In the genomic region with DNA sequence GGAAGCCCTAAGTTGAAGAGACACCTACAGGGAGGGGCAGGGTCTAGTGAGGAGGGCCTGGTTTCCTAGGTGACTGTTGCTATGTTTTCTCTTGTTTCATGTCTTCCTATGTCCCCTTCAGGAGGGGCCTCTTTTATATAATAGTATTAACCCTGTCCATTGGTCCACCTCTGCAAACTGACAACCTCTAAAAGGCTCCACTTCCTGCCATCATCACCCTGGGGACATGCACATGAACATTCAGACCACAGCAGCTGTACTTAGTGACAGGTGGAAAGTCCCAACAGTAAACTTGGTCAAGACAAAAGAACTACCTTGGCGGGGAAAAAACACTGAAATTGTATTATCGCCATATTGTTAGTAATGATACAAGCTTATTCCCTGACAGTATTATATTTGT, we compare ENCODE assay signal across 20 mouse cellular contexts.
A peak's percentile ranks its signal among the peaks of the same experiment; 100 is the strongest.
DNase-seq lines count a peak whose midpoint lies in the region; ATAC-seq and TF ChIP-seq lines count a peak whose summit lies in the region.
"Had no signal": no experiment of that assay in that cellular context is flagged by ENCODE, and none has a peak within 500 bp of the region (broad histone marks: within the 10 kb centered on the region; RNA-seq: fewer than 3 reads in every experiment).

No protein-coding gene starts in this region.

- TF ChIP-seq CTCF in lung, adult 2 months (IDR thresholded peaks at IDR 0.05; ENCODE audit: insufficient read depth, low read length) = no peak

- TF ChIP-seq POLR2A in lung, adult 2 months (IDR thresholded peaks at IDR 0.05; ENCODE audit: borderline replicate concordance, extremely low read depth, low read depth, low read length) = no peak

- no peaks in the 10 kb centered on the region for H3K27me3 ChIP-seq in hindbrain, embryonic 10.5 days (ENCODE audit: insufficient read depth, poor library complexity, severe bottlenecking)
- H3K27me3 ChIP-seq: embryonic facial prominence, embryonic 12.5 days; hindbrain, embryonic 12.5 days; limb, embryonic 12.5 days; midbrain, embryonic 12.5 days had no signal

- no peaks in the 10 kb centered on the region for H3K9me3 ChIP-seq in hindbrain, embryonic 10.5 days
- H3K9me3 ChIP-seq: embryonic facial prominence, embryonic 12.5 days; hindbrain, embryonic 12.5 days; limb, embryonic 12.5 days; midbrain, embryonic 12.5 days had no signal

- DNase-seq in lung, postnatal 25 days (ENCODE audit: low spot score) = peak; percentile 59
- DNase-seq in lung, adult 2 months = no peak
- DNase-seq in T-cell, adult 2 months (ENCODE audit: low spot score) = peak; percentile 36
- DNase-seq in spleen, postnatal 36 days (ENCODE audit: low spot score in 2 of 2) = peak; percentile 89 to 91
- no peak for DNase-seq in cerebellum, adult 9-10 months
- DNase-seq in cerebellum, adult 9-11 months = no peak
- no peak for DNase-seq in hindbrain, embryonic 10.5 days (ENCODE audit: low spot score)
- DNase-seq: adrenal gland, adult 8-10 months; cerebellum, adult 18-20 months; forebrain, postnatal 0 days; lung, postnatal 14 days had no signal

- no peak overlapping the region for H3K27ac ChIP-seq in hindbrain, embryonic 10.5 days
- H3K27ac ChIP-seq: embryonic facial prominence, embryonic 12.5 days; hindbrain, embryonic 12.5 days; kidney, postnatal 0 days; left cerebral cortex, adult 2 months; limb, embryonic 12.5 days; liver, embryonic 14.5 days; midbrain, embryonic 12.5 days had no signal

- peaks cover 3% of the 10 kb centered on the region; the same call in 1 of the 2 replicates for H3K36me3 ChIP-seq in hindbrain, embryonic 10.5 days
- H3K36me3 ChIP-seq: embryonic facial prominence, embryonic 12.5 days; hindbrain, embryonic 12.5 days; limb, embryonic 12.5 days; midbrain, embryonic 12.5 days had no signal

- no peaks in the 10 kb centered on the region for H3K4me1 ChIP-seq in lung, adult 2 months (ENCODE audit: control insufficient read depth, insufficient read depth, low read length)
- H3K4me1 ChIP-seq in hindbrain, embryonic 10.5 days (replicated peaks) = peaks cover 5% of the 10 kb centered on the region; the same call in 1 of the 2 replicates
- H3K4me1 ChIP-seq: embryonic facial prominence, embryonic 12.5 days; limb, embryonic 12.5 days had no signal

- ATAC-seq in monocyte, adult 5-6 weeks (replicated peaks; ENCODE audit: insufficient number of reproducible peaks, low FRiP score, low TSS enrichment, poor library complexity, severe bottlenecking) = peak; percentile 67
- ATAC-seq: forebrain, postnatal 0 days; intestine, postnatal 0 days had no signal

- WGBS in lung, adult 2 months = 87% methylated on average over 2 of the region's 2 CpGs
- WGBS in hindbrain, embryonic 10.5 days = 96% methylated on average over 2 of the region's 2 CpGs

- H3K4me3 ChIP-seq in lung, adult 2 months (replicated peaks; ENCODE audit: extremely low read depth, low read depth, low read length) = no peak overlapping the region
- H3K4me3 ChIP-seq in hindbrain, embryonic 10.5 days = no peak overlapping the region
- H3K4me3 ChIP-seq: embryonic facial prominence, embryonic 12.5 days; hindbrain, embryonic 12.5 days; left cerebral cortex, adult 2 months; limb, embryonic 12.5 days; midbrain, embryonic 12.5 days had no signal

Comparison
In these comparisons a context has a peak if more than half of its experiments do, and no peak if none do; other contexts are left out.
1. DNase-seq: peak in lung, postnatal 25 days (single experiment), T-cell, adult 2 months (single experiment) and spleen, postnatal 36 days (2 of 2); none in lung, adult 2 months (single experiment), cerebellum, adult 9-10 months (single experiment), cerebellum, adult 9-11 months (single experiment) and hindbrain, embryonic 10.5 days (single experiment).